Mouse (Mus musculus) kidney, adult 2 months (tissue): ENCODE measurements at regions not wholly inside any gene's neighbourhood (a gene's known extent, or its start where the extent isn't known, plus 50 kb on each side); places are given as distances from the start of the nearest gene placed in this dataset.

Experiments
- CTCF ChIP-seq: fragments of 200-500 bp; conservative IDR thresholded peaks from 2 replicates; pipeline ENCODE4 v1.5.1; 2011; ENCODE audit warnings: low read depth, mild to moderate bottlenecking, control low read depth, low read length, moderate library complexity, mixed read lengths; ENCODE audit not compliant: insufficient read depth, insufficient read length
- POLR2A ChIP-seq: fragments of 200-500 bp; IDR thresholded peaks from one replicate; pipeline ENCODE4 v1.6.1; 2011; ENCODE audit warnings: low read depth, low read length, control low read depth

DNA sequence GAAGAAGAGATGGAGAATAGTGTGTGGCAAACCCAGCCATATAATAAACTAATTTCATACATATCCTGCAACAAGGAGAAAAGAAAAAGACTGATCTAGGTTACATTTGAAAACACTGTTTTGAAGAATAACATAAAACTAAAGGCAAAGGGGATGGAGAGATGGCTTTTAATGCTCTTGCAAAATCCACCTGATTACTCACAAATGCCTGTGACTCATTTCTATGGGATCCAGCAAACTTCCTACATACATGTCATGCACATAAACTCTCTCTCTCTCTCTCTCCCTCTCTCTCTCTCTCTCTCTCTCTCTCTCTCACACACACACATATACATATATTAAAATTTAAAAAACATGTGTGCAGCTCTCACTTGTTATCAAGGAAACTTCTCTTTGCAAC, 390.8 kb downstream of the Phex start:
- TF ChIP-seq CTCF, result no peak
- TF ChIP-seq POLR2A, result no peak
